Mouse (Mus musculus) myocyte (in vitro differentiated cells): Measurements from ENCODE around the gene Clip1. TPM values are rescaled to one million over a fixed set of nuclear protein-coding genes. Genes with fewer than 3 reads are reported as not detected.

Experiments used
- H3K27me3 ChIP-seq: one replicate; pipeline ENCODE4 v1.6.1; 2011; ENCODE audit not compliant: control insufficient read depth, insufficient read depth, insufficient read length
- H3K36me3 ChIP-seq: one replicate; pipeline ENCODE4 v1.6.1; 2011; ENCODE audit not compliant: control insufficient read depth, insufficient read depth
- H3K4me2 ChIP-seq: one replicate; pipeline ENCODE4 v1.6.1; 2011; ENCODE audit warnings: low read depth, control low read depth
- H3K4me3 ChIP-seq: one replicate; pipeline ENCODE4 v1.5.1; 2011; ENCODE audit warnings: mild to moderate bottlenecking, control low read depth, moderate library complexity
- H3K79me2 ChIP-seq: one replicate; pipeline ENCODE4 v1.6.1; 2011; ENCODE audit not compliant: control insufficient read depth, insufficient read depth
- H3ac ChIP-seq: one replicate; pipeline ENCODE4 v1.6.1; 2011; ENCODE audit not compliant: control insufficient read depth, insufficient read length
- CEBPB ChIP-seq: IDR thresholded peaks from 2 replicates; pipeline ENCODE4 v1.6.1; 2011; ENCODE audit warnings: mild to moderate bottlenecking, moderate library complexity; ENCODE audit not compliant: poor library complexity, insufficient read depth, severe bottlenecking
- E2F4 ChIP-seq: IDR thresholded peaks from one replicate; pipeline ENCODE4 v1.6.1; 2011; ENCODE audit warnings: mild to moderate bottlenecking, control low read depth, moderate library complexity; ENCODE audit not compliant: insufficient read depth
- MAX ChIP-seq: IDR thresholded peaks from one replicate; pipeline ENCODE4 v1.6.1; 2011; ENCODE audit warnings: low read depth, mild to moderate bottlenecking, control low read depth
- MYOD1 ChIP-seq, 3 experiments: IDR thresholded peaks; one replicate each; pipeline ENCODE4 v1.6.1; 2011; ENCODE audit warnings: control low read depth in 2 of 3, low read depth in 2 of 3, mild to moderate bottlenecking in 2 of 3, moderate library complexity in 1 of 3; ENCODE audit not compliant: insufficient read length in 2 of 3, control insufficient read depth in 1 of 3
- MYOG ChIP-seq, 3 experiments: IDR thresholded peaks; one replicate each; pipeline ENCODE4 v1.6.1; 2011; ENCODE audit warnings: control low read depth in 2 of 3, low read depth in 2 of 3, mild to moderate bottlenecking in 2 of 3; ENCODE audit not compliant: insufficient read length in 2 of 3, control insufficient read depth in 1 of 3, insufficient read depth in 1 of 3
- POLR2A ChIP-seq: IDR thresholded peaks from one replicate; pipeline ENCODE4 v1.6.1; 2011; ENCODE audit warnings: low read depth, mild to moderate bottlenecking, control low read depth, moderate library complexity; ENCODE audit not compliant: insufficient read length
- POLR2AphosphoS2 ChIP-seq: IDR thresholded peaks from one replicate; pipeline ENCODE4 v1.6.1; 2011; ENCODE audit warnings: low read depth, control low read depth; ENCODE audit not compliant: insufficient read length
- REST ChIP-seq: IDR thresholded peaks from one replicate; pipeline ENCODE4 v1.6.1; 2011; ENCODE audit warnings: mild to moderate bottlenecking, control low read depth, moderate library complexity; ENCODE audit not compliant: insufficient read depth, insufficient read length
- SRF ChIP-seq: IDR thresholded peaks from one replicate; pipeline ENCODE4 v1.6.1; 2011; ENCODE audit warnings: low read depth; ENCODE audit not compliant: control insufficient read depth, insufficient read length
- TCF12 ChIP-seq: IDR thresholded peaks from one replicate; pipeline ENCODE4 v1.6.1; 2011; ENCODE audit warnings: mild to moderate bottlenecking, control low read depth; ENCODE audit not compliant: poor library complexity, insufficient read depth, severe bottlenecking
- TCF3 ChIP-seq: IDR thresholded peaks from one replicate; pipeline ENCODE4 v1.6.1; 2011; ENCODE audit warnings: low read depth, control low read depth; ENCODE audit not compliant: insufficient read length
- USF1 ChIP-seq: IDR thresholded peaks from one replicate; pipeline ENCODE4 v1.6.1; 2011; ENCODE audit warnings: low read depth, mild to moderate bottlenecking, control low read depth, moderate library complexity
- polyA plus RNA-seq: library from polyadenylated mRNA; unstranded; fragments of >200 nt; fragmentation: generic; extraction: Trizol; gene quantifications from one replicate; pipeline ENCODE4 v1.2.1, GENCODE M21; 2012; ENCODE audit warnings: missing spikeins

Gene Clip1
- polyA plus RNA-seq, 1 experiment = 17.5 TPM

- H3K27me3 ChIP-seq = no peaks in the 10 kb centered on the region
- H3K36me3 ChIP-seq = no peaks in the 10 kb centered on the region
- peaks cover 42% of the 10 kb centered on the region for H3K79me2 ChIP-seq
- no peak for TF ChIP-seq E2F4
- TF ChIP-seq SRF = no peak
- TF ChIP-seq USF1 = no peak
- TF ChIP-seq POLR2AphosphoS2 = no peak
- TF ChIP-seq TCF12 = no peak
- TF ChIP-seq TCF3 = no peak
- no peak for TF ChIP-seq MYOG (IDR thresholded peaks at IDR 0.05; ENCODE audit: control insufficient read depth in 1 of 3, insufficient read depth in 1 of 3, insufficient read length in 2 of 3, low read depth in 2 of 3)
- no peak for TF ChIP-seq REST
- no peak for TF ChIP-seq CEBPB
- peak; percentile 17 for TF ChIP-seq POLR2A
- TF ChIP-seq MAX = no peak
- TF ChIP-seq MYOD1 (IDR thresholded peaks at IDR 0.05; ENCODE audit: control insufficient read depth in 1 of 3, insufficient read length in 2 of 3, low read depth in 2 of 3) = peak in 1 of 3 experiments; percentile 0
- peak overlapping the region; percentile 50 for H3K4me3 ChIP-seq
- H3K4me2 ChIP-seq = peak overlapping the region; percentile 100
- H3ac ChIP-seq = peak overlapping the region; percentile 64
Measured at GRCm38 (mm10) chr5:123683043-123683376, 1.4 kb downstream of the Clip1 start.

DNA sequence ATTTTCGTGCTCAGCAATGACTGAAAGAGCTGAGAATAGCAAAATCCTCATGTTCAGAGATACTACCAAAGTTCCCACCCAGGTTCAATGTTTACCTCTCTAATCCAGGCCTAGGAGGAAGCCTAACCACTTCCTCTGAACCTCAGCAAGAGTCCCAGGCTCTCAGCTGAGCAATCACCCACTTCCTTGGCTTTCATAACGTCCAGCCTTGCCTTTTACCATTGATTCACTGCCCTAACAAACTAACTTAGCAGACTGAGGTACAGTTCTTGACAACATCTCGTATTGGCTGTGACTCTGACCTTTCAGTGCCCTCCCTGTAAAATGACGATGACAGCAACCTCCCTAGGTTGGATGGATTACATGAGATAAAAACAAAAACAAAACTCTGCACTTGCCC is 2.0 kb downstream of the Clip1 start:
- H3ac ChIP-seq = no peak overlapping the region
- no peaks in the 10 kb centered on the region for H3K27me3 ChIP-seq
- no peaks in the 10 kb centered on the region for H3K36me3 ChIP-seq
- H3K4me2 ChIP-seq = peak overlapping the region; percentile 100
- no peak for TF ChIP-seq TCF12
- peaks cover 45% of the 10 kb centered on the region for H3K79me2 ChIP-seq
- H3K4me3 ChIP-seq = peak overlapping the region; percentile 50

DNA sequence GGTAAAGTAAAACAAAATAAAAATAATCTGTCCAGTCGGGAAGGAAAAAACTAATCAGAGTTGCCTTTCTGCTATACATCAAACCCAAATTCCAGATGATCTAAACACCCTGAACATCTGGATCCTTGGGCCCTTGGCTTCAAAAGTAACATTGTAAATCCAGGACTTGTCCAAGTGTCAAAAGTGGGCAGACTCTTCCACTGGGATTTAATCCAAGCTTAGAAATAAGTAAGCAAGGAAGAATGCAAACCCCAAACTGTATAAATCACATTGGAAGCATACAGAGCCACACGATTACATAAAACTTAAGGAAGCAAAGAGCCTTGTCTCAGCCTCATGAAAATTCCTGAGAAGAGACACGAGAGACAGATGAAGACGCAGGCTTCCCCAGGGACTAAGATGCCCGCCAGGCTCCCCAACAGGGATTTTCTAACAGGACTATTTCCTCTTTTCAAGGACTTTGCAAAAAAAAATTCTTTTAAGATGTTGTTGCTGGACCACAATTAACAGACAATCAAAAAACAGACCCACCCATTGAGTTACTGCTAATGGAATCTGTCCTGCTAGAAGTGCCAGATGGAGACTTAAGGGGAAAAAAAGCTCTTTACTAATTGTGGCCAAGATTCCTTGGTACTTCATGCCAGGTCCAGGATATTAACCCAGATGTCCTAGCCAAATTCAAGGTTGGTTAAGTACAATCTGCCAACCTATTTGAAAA is 4.7 kb downstream of the Clip1 start:
- Histone ChIP-seq H3K4me2 (peak overlapping the region; percentile 10), H3ac (no peak overlapping the region), H3K36me3 (no peaks in the 10 kb centered on the region), H3K27me3 (no peaks in the 10 kb centered on the region), H3K4me3 (no peak overlapping the region), H3K79me2 (peaks cover 62% of the 10 kb centered on the region)
- TF ChIP-seq CEBPB = 0 out of 2 replicates have a peak, but pooled peaks have one; percentile 9
- no peak for TF ChIP-seq TCF12

DNA sequence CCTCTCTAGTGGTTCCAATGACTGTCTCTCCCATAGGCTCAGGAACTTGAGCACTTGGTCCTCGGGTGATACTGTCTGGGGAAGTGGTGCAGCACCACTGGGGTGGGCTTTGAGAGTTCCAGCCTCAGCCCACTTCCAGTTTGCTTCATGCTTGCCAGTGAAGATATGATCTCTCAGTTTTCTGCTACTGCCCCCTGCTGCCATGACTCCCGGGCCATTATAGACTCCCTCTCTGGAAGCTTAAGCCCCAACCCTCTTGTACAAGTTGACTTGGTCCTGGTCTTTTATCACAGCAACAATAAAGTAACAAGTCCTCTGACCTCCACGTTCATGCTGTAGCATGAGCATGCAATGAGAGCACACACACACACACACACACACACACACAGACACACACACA is 5.3 kb downstream of the Clip1 start:
- no peak overlapping the region for H3ac ChIP-seq
- no peak overlapping the region for H3K4me3 ChIP-seq
- H3K4me2 ChIP-seq = peak overlapping the region; percentile 10
- H3K36me3 ChIP-seq = no peaks in the 10 kb centered on the region
- TF ChIP-seq SRF (no peak), TCF12 (no peak), CEBPB (no peak)
- no peaks in the 10 kb centered on the region for H3K27me3 ChIP-seq
- H3K79me2 ChIP-seq = peaks cover 68% of the 10 kb centered on the region

GRCm38 (mm10) chr5:123675717-123676116 is 8.7 kb downstream of the Clip1 start:
- Histone ChIP-seq H3K4me2 (peak overlapping the region; percentile 22), H3K4me3 (no peak overlapping the region), H3K79me2 (peaks cover 71% of the 10 kb centered on the region), H3K36me3 (no peaks in the 10 kb centered on the region), H3K27me3 (no peaks in the 10 kb centered on the region), H3ac (no peak overlapping the region)
- no peak for TF ChIP-seq MAX
- no peak for TF ChIP-seq USF1
- TF ChIP-seq POLR2AphosphoS2 = no peak
- TF ChIP-seq TCF3 = no peak
- TF ChIP-seq TCF12 = no peak
- TF ChIP-seq MYOD1 (IDR thresholded peaks at IDR 0.05; ENCODE audit: control insufficient read depth in 1 of 3, insufficient read length in 2 of 3, low read depth in 2 of 3) = no peak
- TF ChIP-seq REST = no peak
- no peak for TF ChIP-seq CEBPB
- TF ChIP-seq E2F4 = no peak
